In genomic region chr14:60525284-60525962, GRCm38 (mm10) we compare ENCODE assay signal across 8 mouse cellular contexts.
DNase-seq lines count a peak whose midpoint lies in the region; ATAC-seq lines count a peak whose summit lies in the region.

No protein-coding gene starts in this region.

- H3K36me3 ChIP-seq in intestine, embryonic 16.5 days (ENCODE audit: control insufficient read depth, insufficient read depth, low read length): no peaks in the 10 kb centered on the region
- no peaks in the 10 kb centered on the region for H3K36me3 ChIP-seq in midbrain, embryonic 16.5 days (ENCODE audit: control insufficient read depth, insufficient read depth, low read length)

- H3K9me3 ChIP-seq in intestine, embryonic 16.5 days (ENCODE audit: control insufficient read depth, low read length): no peaks in the 10 kb centered on the region
- H3K9me3 ChIP-seq in midbrain, embryonic 16.5 days (replicated peaks; ENCODE audit: control insufficient read depth, low read length, poor library complexity, severe bottlenecking): no peaks in the 10 kb centered on the region

- 64% methylated on average over 13 of the region's 13 CpGs for WGBS in intestine, embryonic 16.5 days
- WGBS in midbrain, embryonic 16.5 days: 74% methylated on average over 13 of the region's 13 CpGs

- H3K4me2 ChIP-seq in intestine, embryonic 16.5 days (ENCODE audit: low read depth, low read length): no peak overlapping the region
- no peak overlapping the region for H3K4me2 ChIP-seq in midbrain, embryonic 16.5 days (ENCODE audit: low read length)

- peaks cover 7% of the 10 kb centered on the region; the same call in 1 of the 2 replicates for H3K4me1 ChIP-seq in intestine, embryonic 16.5 days (ENCODE audit: control insufficient read depth, insufficient read depth, low read length)
- peaks cover 3% of the 10 kb centered on the region; the same call in 1 of the 2 replicates for H3K4me1 ChIP-seq in midbrain, embryonic 16.5 days (ENCODE audit: control insufficient read depth, insufficient read depth, low read length)

- DNase-seq in urinary bladder, postnatal 14 days (ENCODE audit: low spot score): peak; percentile 79
- DNase-seq in urinary bladder, postnatal 10 days (ENCODE audit: low spot score): no peak
- peak; percentile 79 for DNase-seq in cerebellum, adult 8-10 months
- DNase-seq in frontal cortex, adult 2 months (ENCODE audit: extremely low spot score in 1 of 2, low spot score in 1 of 2): peak; percentile 38 to 92
- peak; percentile 38 to 56 for DNase-seq in left cerebral cortex, postnatal 36 days (ENCODE audit: low spot score in 2 of 2)
- peak; percentile 63 to 74 for DNase-seq in spleen, postnatal 36 days (ENCODE audit: low spot score in 2 of 2)

- H3K27me3 ChIP-seq in intestine, embryonic 16.5 days (replicated peaks; ENCODE audit: control insufficient read depth, insufficient read depth, low read length): no peaks in the 10 kb centered on the region
- no peaks in the 10 kb centered on the region for H3K27me3 ChIP-seq in midbrain, embryonic 16.5 days (ENCODE audit: control insufficient read depth, insufficient read depth, low read depth, low read length)

- intact Hi-C loops in left cerebral cortex, postnatal 36 days (cut with DNase I): loop anchor here (1.0 to 2.0 kb wide), 2 partner anchors 163 to 169 kb away; no protein-coding TSS in a partner anchor

- H3K27ac ChIP-seq in intestine, embryonic 16.5 days (ENCODE audit: low read length): no peak overlapping the region
- H3K27ac ChIP-seq in midbrain, embryonic 16.5 days (ENCODE audit: low read length): no peak overlapping the region

- no peak overlapping the region for H3K9ac ChIP-seq in intestine, embryonic 16.5 days (ENCODE audit: low read depth, low read length)
- no peak overlapping the region for H3K9ac ChIP-seq in midbrain, embryonic 16.5 days (ENCODE audit: low read depth, low read length)

- H3K4me3 ChIP-seq in intestine, embryonic 16.5 days (ENCODE audit: low read length): no peak overlapping the region
- no peak overlapping the region for H3K4me3 ChIP-seq in midbrain, embryonic 16.5 days (ENCODE audit: low read depth, low read length)

- ATAC-seq in intestine, embryonic 16.5 days: peak; percentile 41; the same call in 1 of the 2 replicates
- peak; percentile 82 for ATAC-seq in midbrain, embryonic 16.5 days
